Mouse (Mus musculus) hindbrain, embryonic 10.5 days (tissue): ENCODE results near the gene Armcx6. TPM values are rescaled to one million over a fixed set of nuclear protein-coding genes. Genes with fewer than 3 reads are reported as not detected.
"Not testable (repeated sequence)": the region's sequence is repeated elsewhere in the genome, so short reads cannot be mapped to it uniquely, and the experiment has no call there.

Source experiments
- DNase-seq: peaks from one replicate; pipeline ENCODE4 v3.0.0-alpha.2; 2017; ENCODE audit warnings: low spot score
- H3K27ac ChIP-seq: fragments of 300-500 bp; sonication (generic); 2 replicates; pipeline ENCODE4 v1.5.1; 2016; ENCODE audit warnings: mild to moderate bottlenecking, moderate library complexity
- H3K27me3 ChIP-seq: fragments of 300-500 bp; sonication (generic); 2 replicates; pipeline ENCODE4 v1.6.1; 2016; ENCODE audit warnings: mild to moderate bottlenecking; ENCODE audit not compliant: poor library complexity, insufficient read depth, severe bottlenecking
- H3K36me3 ChIP-seq: fragments of 300-500 bp; sonication (generic); 2 replicates; pipeline ENCODE4 v1.6.1; 2016; ENCODE audit warnings: mild to moderate bottlenecking, moderate library complexity
- H3K4me1 ChIP-seq: fragments of 300-500 bp; sonication (generic); replicated peaks from 2 replicates; pipeline ENCODE4 v1.6.1; 2016; ENCODE audit warnings: mild to moderate bottlenecking
- H3K4me3 ChIP-seq: fragments of 300-500 bp; sonication (generic); 2 replicates; pipeline ENCODE4 v1.5.1; 2016; ENCODE audit warnings: mild to moderate bottlenecking, moderate library complexity
- H3K9me3 ChIP-seq: fragments of 300-500 bp; sonication (generic); 2 replicates; pipeline ENCODE4 v1.6.1; 2016; ENCODE audit warnings: mild to moderate bottlenecking, moderate library complexity
- WGBS: fragments of 180-500 bp; shearing (Covaris S2); methylation state at CpG from one replicate; pipeline ENCODE4 v1.1.7; 2016; 5-methylcytosine and 5-hydroxymethylcytosine counted together
- polyA plus RNA-seq: library from polyadenylated mRNA; unstranded; fragments of >200 nt; fragmentation: Nextera tagmentation; extraction: Ambion mirVana; gene quantifications from 2 replicates; pipeline ENCODE4 v1.2.1, GENCODE M21; 2016

Gene Armcx6
- polyA plus RNA-seq, 1 experiment from 2014 or later = 15.7 TPM

- not testable (repeated sequence) for H3K27ac ChIP-seq, H3K4me3 ChIP-seq, H3K9me3 ChIP-seq, H3K4me1 ChIP-seq, DNase-seq
- WGBS = 40% methylated on average over 2 of the region's 2 CpGs
- H3K36me3 ChIP-seq = peaks cover 17% of the 10 kb centered on the region
- H3K27me3 ChIP-seq = peaks cover 22% of the 10 kb centered on the region
Observed at GRCm38 (mm10) chrX:134723762-134724161, 27.5 kb downstream of the Armcx6 start.

DNA sequence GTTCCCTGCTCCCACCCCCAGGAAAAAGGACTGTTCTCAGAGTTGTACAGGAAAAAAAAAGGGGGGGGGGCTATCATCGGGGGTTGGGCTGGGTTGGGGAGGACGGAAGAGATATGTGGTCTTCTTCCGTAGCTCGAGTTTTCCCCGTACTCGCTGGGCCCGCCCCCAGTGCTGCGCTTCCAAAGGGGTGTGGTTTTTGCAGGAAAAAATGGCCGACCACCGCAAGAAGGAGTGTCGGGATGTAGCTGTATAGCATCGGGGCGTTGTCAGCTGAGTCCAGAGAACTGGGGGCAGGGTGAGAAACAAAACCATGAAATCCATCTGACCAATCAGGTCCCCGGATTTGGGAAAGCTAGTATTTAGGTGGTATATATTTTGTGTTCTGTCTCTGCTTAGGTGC, 32.7 kb downstream of the Armcx6 start:
- H3K27me3 ChIP-seq = peaks cover 30% of the 10 kb centered on the region
- 28% methylated on average over 14 of the region's 14 CpGs for WGBS
- peak; percentile 66 for DNase-seq

GRCm38 (mm10) chrX:134717752-134718308, 33.4 kb downstream of the Armcx6 start, which contains the start of gene Armcx1:
Gene Armcx1 (plus strand): TSS chrX:134717963.
- peak; percentile 75 for DNase-seq
- 17% methylated on average over 16 of the region's 16 CpGs for WGBS
- Histone ChIP-seq H3K27ac (peak within 1 kb of the TSS; percentile 91), H3K4me3 (peak within 1 kb of the TSS; percentile 59), H3K9me3 (no peaks in the 10 kb centered on the region), H3K36me3 (peaks cover 17% of the 10 kb centered on the region), H3K27me3 (peaks cover 30% of the 10 kb centered on the region), H3K4me1 (no peaks in the 10 kb centered on the region; the same call in 1 of the 2 replicates)

More for the DNA sequence above, 32.7 kb downstream of the Armcx6 start:
- Histone ChIP-seq H3K4me1 (peaks cover 1% of the 10 kb centered on the region; the same call in 1 of the 2 replicates), H3K27ac (peak overlapping the region; percentile 91), H3K9me3 (no peaks in the 10 kb centered on the region), H3K4me3 (peak overlapping the region; percentile 59), H3K36me3 (peaks cover 17% of the 10 kb centered on the region)

- no peak for DNase-seq
- H3K27me3 ChIP-seq = peaks cover 30% of the 10 kb centered on the region
- 19% methylated on average over 3 of the region's 3 CpGs for WGBS
Observed at GRCm38 (mm10) chrX:134716863-134717262, 34.4 kb downstream of the Armcx6 start.

More at GRCm38 (mm10) chrX:134716863-134717262, 34.4 kb downstream of the Armcx6 start:
- 0 out of 2 replicates have a peak overlapping the region, but pooled peaks have one; percentile 59 for H3K4me3 ChIP-seq
- no peaks in the 10 kb centered on the region; the same call in 1 of the 2 replicates for H3K4me1 ChIP-seq
- peaks cover 17% of the 10 kb centered on the region for H3K36me3 ChIP-seq
- H3K9me3 ChIP-seq = no peaks in the 10 kb centered on the region
- peak overlapping the region; percentile 91; the same call in 1 of the 2 replicates for H3K27ac ChIP-seq

Other genes with a start within 250 kb of the Armcx6 start
- gene Timm8a1, start 209.6 kb downstream of the Armcx6 start, polyA plus RNA-seq = 70.6 and 100 TPM in 2 replicates
- 1.2 and 2.2 TPM in 2 replicates for gene Btk, start 167.8 kb downstream of the Armcx6 start, polyA plus RNA-seq
- gene Rpl36a, start 165.8 kb downstream of the Armcx6 start, polyA plus RNA-seq = 271 and 325 TPM in 2 replicates
- 4.9 and 6.2 TPM in 2 replicates for gene Gla, start 150.3 kb downstream of the Armcx6 start, polyA plus RNA-seq
- 164 and 210 TPM in 2 replicates for gene Hnrnph2, start 150.2 kb downstream of the Armcx6 start, polyA plus RNA-seq
- gene Armcx4, start 64.9 kb downstream of the Armcx6 start, polyA plus RNA-seq = 4.2 and 6.4 TPM in 2 replicates
- 41.8 and 47.0 TPM in 2 replicates for gene Armcx1, start 33.5 kb downstream of the Armcx6 start, polyA plus RNA-seq
- gene Armcx3, start 5.2 kb upstream of the Armcx6 start, polyA plus RNA-seq = 47.7 and 57.1 TPM in 2 replicates
- 79.2 and 86.4 TPM in 2 replicates for gene Armcx2, start 57.8 kb upstream of the Armcx6 start, polyA plus RNA-seq
- 0.61 and 0.70 TPM in 2 replicates for gene Nxf2, start 213.3 kb upstream of the Armcx6 start, polyA plus RNA-seq